Mouse (Mus musculus): ENCODE data around the gene Pcdh8.

Gene Pcdh8

DNA sequence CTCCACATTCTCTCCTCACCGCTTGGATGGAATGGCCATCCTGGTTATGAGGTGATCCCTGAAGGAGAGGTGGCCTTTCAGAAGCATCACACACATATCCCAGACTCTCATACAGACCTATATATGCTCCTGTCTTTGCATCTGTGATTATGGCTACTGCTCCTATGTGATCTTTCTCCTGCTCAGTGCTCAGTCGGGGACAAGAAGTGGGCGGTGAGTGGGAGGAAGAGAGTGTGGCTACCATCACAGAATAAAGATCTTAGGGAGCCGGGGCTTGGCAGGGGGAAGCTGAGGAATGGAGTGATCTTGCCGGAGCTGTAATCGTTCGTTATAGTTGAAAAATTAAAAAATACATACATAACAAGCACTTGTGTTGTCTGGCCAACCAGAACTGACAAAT lies 17.4 kb downstream of the Pcdh8 start:
- no peak for DNase-seq (ENCODE audit: low read depth)

- no peak for DNase-seq (ENCODE audit: low read depth)
These were observed 30.6 kb downstream of the Pcdh8 start for GRCm38 (mm10) chr14:79740515-79740914.

GRCm38 (mm10) chr14:79738441-79738840 lies 32.7 kb downstream of the Pcdh8 start:
- DNase-seq (ENCODE audit: low read depth) = no peak

- peak; percentile 11 for DNase-seq (ENCODE audit: low read depth)
These were observed 33.3 kb downstream of the Pcdh8 start for GRCm38 (mm10) chr14:79737642-79738379.

DNA sequence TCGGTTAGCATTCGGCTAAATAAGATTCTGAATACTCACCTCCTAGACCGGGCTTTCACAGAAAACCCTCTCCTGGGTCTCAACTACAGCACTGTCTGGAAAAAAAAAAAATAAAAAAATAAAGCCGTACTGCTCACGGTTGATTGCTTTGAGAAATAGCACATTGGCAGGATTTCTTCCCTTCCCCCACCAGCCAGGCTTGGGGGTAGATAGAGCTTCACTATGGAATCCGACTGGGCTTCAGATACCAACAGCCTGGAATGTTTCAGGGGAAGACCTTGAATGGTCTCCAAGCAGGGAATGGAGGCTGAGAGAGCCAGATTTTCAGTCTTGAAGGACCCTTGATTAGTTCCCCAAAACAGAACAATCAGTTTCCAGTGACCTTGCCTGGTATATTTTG lies 34.3 kb downstream of the Pcdh8 start:
- no peak for DNase-seq (ENCODE audit: low read depth)

DNA sequence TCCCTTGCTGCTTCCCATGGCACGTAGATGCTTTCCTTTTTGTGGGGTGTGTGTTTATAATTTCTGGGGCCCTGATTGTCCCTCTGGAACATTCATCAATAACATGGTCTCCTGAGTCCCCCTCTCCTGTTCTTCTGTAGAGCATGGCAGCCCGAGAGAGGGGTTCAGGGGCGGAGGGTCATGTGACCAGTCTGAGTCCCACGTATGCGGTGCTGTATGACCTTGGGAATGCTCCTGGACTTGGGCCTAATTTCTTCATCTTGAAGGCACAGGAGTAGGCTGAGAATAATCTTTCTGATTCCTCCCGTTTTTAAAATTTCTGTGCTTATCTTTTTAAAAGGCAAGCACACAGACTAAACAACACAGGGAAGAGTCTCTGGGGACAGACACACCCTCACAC lies 37.6 kb downstream of the Pcdh8 start:
- DNase-seq (ENCODE audit: low read depth) = no peak

- DNase-seq (ENCODE audit: low read depth) = no peak
These were observed 42.3 kb downstream of the Pcdh8 start for GRCm38 (mm10) chr14:79728811-79729210.

DNA sequence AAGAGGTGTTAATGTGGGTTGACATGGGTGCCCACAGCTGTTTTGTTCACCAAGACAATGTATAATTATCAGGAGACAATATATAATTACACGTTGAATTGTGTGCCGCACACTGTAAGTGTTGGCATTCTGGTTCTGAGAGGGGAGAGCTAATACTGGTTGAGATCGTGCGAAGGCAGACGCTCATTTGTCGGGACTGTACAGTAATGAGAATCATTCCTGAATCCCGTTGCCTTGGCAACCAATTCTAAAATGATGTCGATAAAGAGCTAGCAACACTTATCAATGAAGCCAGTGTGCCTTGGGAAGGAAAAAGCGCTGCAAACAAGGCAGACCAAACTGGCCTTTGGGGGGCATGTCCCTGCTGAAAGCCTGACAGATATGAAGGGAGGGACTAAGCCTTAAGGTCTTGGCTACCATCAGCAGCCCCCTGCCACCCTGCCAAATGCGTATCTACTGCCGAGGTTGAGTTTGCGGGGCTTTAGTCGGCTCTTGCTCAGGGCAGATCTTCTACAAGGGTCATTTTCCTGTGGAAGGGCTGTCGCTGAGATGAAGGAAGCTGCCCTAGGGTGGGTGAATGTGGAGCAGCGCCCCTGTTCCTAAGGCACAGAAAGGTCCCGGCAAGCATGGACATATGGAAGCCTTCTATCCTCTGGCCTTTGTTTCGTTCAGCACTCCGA lies 47.0 kb downstream of the Pcdh8 start:
- no peak for DNase-seq (ENCODE audit: low read depth)

DNA sequence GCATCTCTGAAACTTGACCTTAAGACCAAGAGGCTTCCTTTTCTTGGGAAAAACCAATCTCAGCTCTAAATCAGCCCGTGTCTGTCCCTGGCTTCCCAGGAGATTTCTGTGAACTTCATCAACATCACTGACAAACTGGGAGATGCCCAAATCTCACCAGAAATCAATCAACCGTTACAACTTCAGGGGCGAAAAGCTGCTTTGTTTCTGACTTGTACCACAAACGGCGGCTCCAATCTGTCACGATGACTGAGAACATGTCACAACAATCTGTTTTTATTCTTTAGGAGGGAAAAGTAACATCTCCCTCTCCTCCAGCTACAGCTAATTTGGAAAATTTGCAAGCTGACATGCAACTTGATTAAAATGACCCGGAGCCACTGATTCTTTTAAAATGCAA lies 48.9 kb downstream of the Pcdh8 start:
- no peak for DNase-seq (ENCODE audit: low read depth)
